Mouse (Mus musculus) mesoderm, embryonic 11.5 days (tissue): ENCODE results near the gene F830045P16Rik.
A peak's percentile ranks its signal among the peaks of the same experiment; 100 is the strongest.
"Not testable (repeated sequence)": the region's sequence is repeated elsewhere in the genome, so short reads cannot be mapped to it uniquely, and the experiment has no call there.

ENCODE experiments used
- DNase-seq: peaks from one replicate; pipeline ENCODE4 v3.0.0-alpha.2; 2012; ENCODE audit warnings: low read depth, low spot score

The F830045P16Rik gene

GRCm38 (mm10) chr2:129545596-129545995 lies 9.2 kb upstream of the F830045P16Rik start:
- no peak for DNase-seq

GRCm38 (mm10) chr2:129544919-129545318 lies 8.5 kb upstream of the F830045P16Rik start:
- DNase-seq: no peak

- DNase-seq: no peak
Measured at GRCm38 (mm10) chr2:129544448-129544847, 8.0 kb upstream of the F830045P16Rik start.

- DNase-seq: no peak
Measured at GRCm38 (mm10) chr2:129540036-129540435, 3.6 kb upstream of the F830045P16Rik start.

GRCm38 (mm10) chr2:129539175-129539574 lies 2.8 kb upstream of the F830045P16Rik start:
- no peak for DNase-seq

- no peak for DNase-seq
Measured at GRCm38 (mm10) chr2:129537926-129538325, 1.5 kb upstream of the F830045P16Rik start.

GRCm38 (mm10) chr2:129537360-129537759 lies 958 bp upstream of the F830045P16Rik start:
- no peak for DNase-seq

- no peak for DNase-seq
Measured at GRCm38 (mm10) chr2:129536926-129537325, 524 bp upstream of the F830045P16Rik start.

GRCm38 (mm10) chr2:129534886-129535591 lies 1.4 kb downstream of the F830045P16Rik start:
- no peak for DNase-seq

GRCm38 (mm10) chr2:129531890-129532289 lies 4.5 kb downstream of the F830045P16Rik start:
- DNase-seq: no peak

- DNase-seq: no peak
Measured at GRCm38 (mm10) chr2:129531102-129531501, 5.3 kb downstream of the F830045P16Rik start.

- DNase-seq: peak; percentile 82
Measured at GRCm38 (mm10) chr2:129529297-129530209, 6.8 kb downstream of the F830045P16Rik start.

GRCm38 (mm10) chr2:129527916-129528315 lies 8.5 kb downstream of the F830045P16Rik start:
- DNase-seq: no peak

- DNase-seq: no peak
Measured at GRCm38 (mm10) chr2:129526322-129526721, 10.1 kb downstream of the F830045P16Rik start.

GRCm38 (mm10) chr2:129525644-129526043 lies 10.8 kb downstream of the F830045P16Rik start:
- DNase-seq: no peak

GRCm38 (mm10) chr2:129518526-129518925 lies 17.9 kb downstream of the F830045P16Rik start:
- DNase-seq: no peak

- DNase-seq: no peak
Measured at GRCm38 (mm10) chr2:129514923-129515920, 21.2 kb downstream of the F830045P16Rik start.

- no peak for DNase-seq
Measured at GRCm38 (mm10) chr2:129514401-129514667, 22.1 kb downstream of the F830045P16Rik start.

GRCm38 (mm10) chr2:129513546-129514400 lies 22.6 kb downstream of the F830045P16Rik start:
- no peak for DNase-seq

GRCm38 (mm10) chr2:129512147-129512546 lies 24.3 kb downstream of the F830045P16Rik start:
- DNase-seq: not testable (repeated sequence)

- DNase-seq: peak; percentile 41
Measured at GRCm38 (mm10) chr2:129502641-129503040, 33.8 kb downstream of the F830045P16Rik start.
